Mouse (Mus musculus) heart, adult 2 months (tissue): ENCODE results near the gene Anp32e. TPM values are rescaled to one million over a fixed set of nuclear protein-coding genes. Genes with fewer than 3 reads are reported as not detected.

Experiments
- DNase-seq, 2 experiments: peaks; one replicate each; pipeline ENCODE4 v3.0.0; 2021
- H3K27ac ChIP-seq: fragments of 200-600 bp; 2 replicates; pipeline ENCODE4 v1.8.1; 2022
- H3K27me3 ChIP-seq: fragments of 200-500 bp; 2 replicates; pipeline ENCODE4 v1.6.1; 2012; ENCODE audit warnings: mild to moderate bottlenecking, low read length, inconsistent platforms, mixed read lengths; ENCODE audit not compliant: control insufficient read depth, insufficient read depth
- H3K36me3 ChIP-seq: fragments of 200-500 bp; 2 replicates; pipeline ENCODE4 v1.6.1; 2012; ENCODE audit warnings: low read length, inconsistent platforms; ENCODE audit not compliant: control insufficient read depth, insufficient read depth
- H3K4me1 ChIP-seq: fragments of 200-500 bp; 2 replicates; pipeline ENCODE4 v1.6.1; 2011; ENCODE audit warnings: low read length; ENCODE audit not compliant: control insufficient read depth, insufficient read depth
- H3K4me3 ChIP-seq: fragments of 200-600 bp; 2 replicates; pipeline ENCODE4 v1.8.1; 2022
- H3K79me2 ChIP-seq: fragments of 200-500 bp; replicated peaks from 2 replicates; pipeline ENCODE4 v1.6.1; 2012; ENCODE audit warnings: mild to moderate bottlenecking, inconsistent platforms, low read length, moderate library complexity, mixed read lengths; ENCODE audit not compliant: control insufficient read depth, insufficient read depth
- H3K9ac ChIP-seq: fragments of 200-500 bp; 2 replicates; pipeline ENCODE4 v1.6.1; 2012; ENCODE audit warnings: low read depth, mild to moderate bottlenecking, control low read depth, inconsistent platforms, low read length, mixed read lengths
- CTCF ChIP-seq: fragments of 200-600 bp; IDR thresholded peaks from 2 replicates; pipeline ENCODE4 v1.8.1; 2022; ENCODE audit warnings: antibody characterized with exemption, mild to moderate bottlenecking, moderate library complexity
- EP300 ChIP-seq: fragments of 200-500 bp; IDR thresholded peaks from 2 replicates; pipeline ENCODE4 v1.6.1; 2011; ENCODE audit warnings: low read depth, low read length, control low read depth; ENCODE audit not compliant: insufficient read depth
- POLR2A ChIP-seq: fragments of 200-500 bp; IDR thresholded peaks from 2 replicates; pipeline ENCODE4 v1.6.1; 2011; ENCODE audit warnings: mild to moderate bottlenecking, low read depth, low read length, control low read depth; ENCODE audit not compliant: insufficient read depth
- WGBS: fragments of 180-500 bp; shearing (Covaris S2); methylation state at CpG from one replicate; pipeline ENCODE4 v1.1.7; 2018; 5-methylcytosine and 5-hydroxymethylcytosine counted together
- intact Hi-C: fragments of 180-260 bp; cut with DNase I; formaldehyde crosslinking; loops from one replicate; pipeline ENCODE4 v1.15.1; 2025
- polyA plus RNA-seq: library from polyadenylated mRNA; depleted of rRNA; stranded (reverse); fragments of >200 nt; gene quantifications from 2 replicates; pipeline ENCODE4 v1.2.3, GENCODE M21; 2012
- total RNA-seq, 2 experiments: library from RNA; stranded (reverse); gene quantifications; 2 replicates each; pipeline ENCODE4 v1.2.3; 2021

Gene Anp32e
- total and polyA plus RNA-seq, 3 experiments, result 15.5 to 90.9 (median 83.0) TPM

DNA sequence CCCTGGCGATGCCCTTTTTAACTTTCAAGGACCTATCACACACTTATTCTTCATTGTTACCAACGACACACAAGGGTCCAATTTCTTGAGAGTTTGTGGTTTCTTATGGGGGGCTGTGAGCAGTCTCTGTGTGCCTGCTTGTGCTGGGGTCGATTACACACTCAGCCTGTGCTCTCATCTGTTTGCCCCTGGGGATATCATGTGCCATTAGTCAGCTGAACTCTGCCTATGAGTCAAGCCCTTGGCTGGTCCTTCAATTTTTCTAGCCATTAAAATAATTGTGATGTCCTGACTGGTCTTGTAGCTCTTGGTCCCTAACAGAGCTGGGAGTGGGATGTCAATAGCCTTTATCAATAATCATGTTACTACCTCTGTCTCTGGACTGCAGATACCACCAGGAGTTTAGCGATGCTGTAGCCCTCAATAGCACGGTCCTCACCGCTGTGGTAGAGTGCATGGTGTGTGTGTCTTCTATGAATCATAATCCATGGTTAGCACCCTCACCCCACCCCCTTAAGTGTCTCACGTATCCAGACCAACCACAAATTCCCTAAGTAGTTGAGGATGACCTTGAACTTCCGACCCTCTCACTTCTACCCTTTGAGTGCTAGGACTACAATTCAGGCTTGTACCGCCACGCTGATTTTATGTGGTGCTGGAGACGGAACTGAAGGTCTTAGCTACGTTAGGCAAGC, 51.4 kb downstream of the Anp32e start:
- TF ChIP-seq EP300 (no peak), POLR2A (no peak), CTCF (no peak)
- no peak overlapping the region for H3K9ac ChIP-seq
- H3K4me3 ChIP-seq, result no peak overlapping the region
- no peaks in the 10 kb centered on the region for H3K36me3 ChIP-seq
- no peaks in the 10 kb centered on the region for H3K79me2 ChIP-seq
- intact Hi-C loops, result no loop called here
- no peaks in the 10 kb centered on the region for H3K27me3 ChIP-seq
- peaks cover 9% of the 10 kb centered on the region for H3K4me1 ChIP-seq
- H3K27ac ChIP-seq, result no peak overlapping the region
- 87% methylated on average over 12 of the region's 12 CpGs for WGBS
- no peak for DNase-seq

- Histone ChIP-seq H3K9ac (no peak overlapping the region), H3K79me2 (no peaks in the 10 kb centered on the region), H3K4me3 (no peak overlapping the region), H3K27ac (no peak overlapping the region), H3K4me1 (peaks cover 20% of the 10 kb centered on the region), H3K36me3 (no peaks in the 10 kb centered on the region), H3K27me3 (no peaks in the 10 kb centered on the region)
- intact Hi-C loops, result no loop called here
- WGBS, result 93% methylated on average over 4 of the region's 4 CpGs
- TF ChIP-seq POLR2A, result no peak
- no peak for TF ChIP-seq CTCF
- no peak for TF ChIP-seq EP300
- DNase-seq, result no peak
Measured at GRCm38 (mm10) chr3:95982129-95982528, 53.1 kb downstream of the Anp32e start.

GRCm38 (mm10) chr3:95985209-95986000, 56.4 kb downstream of the Anp32e start:
- no peaks in the 10 kb centered on the region for H3K79me2 ChIP-seq
- peaks cover 3% of the 10 kb centered on the region for H3K36me3 ChIP-seq
- peak overlapping the region; percentile 64 for H3K9ac ChIP-seq
- intact Hi-C loops, result no loop called here
- WGBS, result 8% methylated on average over 12 of the region's 12 CpGs
- H3K27ac ChIP-seq, result peak overlapping the region; percentile 64
- DNase-seq, result peak; percentile 68 to 74
- peaks cover 24% of the 10 kb centered on the region for H3K4me1 ChIP-seq
- peak; percentile 81 for TF ChIP-seq EP300
- no peak for TF ChIP-seq CTCF
- TF ChIP-seq POLR2A, result peak; percentile 92
- no peaks in the 10 kb centered on the region for H3K27me3 ChIP-seq
- peak overlapping the region; percentile 25; the same call in 1 of the 2 replicates for H3K4me3 ChIP-seq

GRCm38 (mm10) chr3:95986001-95986622, 57.1 kb downstream of the Anp32e start:
- H3K36me3 ChIP-seq, result peaks cover 3% of the 10 kb centered on the region
- WGBS, result 9% methylated on average over 21 of the region's 21 CpGs
- intact Hi-C loops, result no loop called here
- H3K79me2 ChIP-seq, result no peaks in the 10 kb centered on the region
- no peaks in the 10 kb centered on the region for H3K27me3 ChIP-seq
- peaks cover 24% of the 10 kb centered on the region for H3K4me1 ChIP-seq
- DNase-seq, result peak in 1 of 2 experiments; percentile 48
- H3K9ac ChIP-seq, result peak overlapping the region; percentile 64
- peak overlapping the region; percentile 64 for H3K27ac ChIP-seq
- peak overlapping the region; percentile 25 for H3K4me3 ChIP-seq
- no peak for TF ChIP-seq CTCF
- TF ChIP-seq POLR2A, result peak; percentile 72

DNA sequence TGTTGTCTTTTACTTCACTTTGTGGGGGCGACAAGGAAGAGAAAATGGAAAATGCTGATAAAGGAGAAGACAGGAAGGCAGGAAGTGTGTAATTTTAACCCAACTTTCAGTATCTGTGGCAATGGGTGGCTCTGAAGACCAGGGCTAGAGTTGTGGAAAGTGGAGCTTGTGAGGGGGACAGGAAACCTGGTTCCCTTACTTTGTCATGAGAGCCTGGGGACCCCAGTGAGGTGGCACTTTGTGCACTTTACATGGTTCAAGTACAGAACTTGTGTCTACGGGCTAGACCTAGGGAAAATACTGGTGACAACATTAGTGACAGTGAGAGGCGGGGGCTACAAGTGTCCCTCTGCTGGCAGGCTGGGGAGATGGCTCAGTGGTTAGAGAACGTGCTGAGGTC, 57.9 kb downstream of the Anp32e start:
- no peak for DNase-seq

More for the DNA sequence above, 57.9 kb downstream of the Anp32e start:
- intact Hi-C loops, result no loop called here
- Histone ChIP-seq H3K9ac (no peak overlapping the region), H3K36me3 (peaks cover 10% of the 10 kb centered on the region), H3K79me2 (no peaks in the 10 kb centered on the region), H3K27me3 (no peaks in the 10 kb centered on the region), H3K4me1 (peaks cover 26% of the 10 kb centered on the region), H3K4me3 (no peak overlapping the region), H3K27ac (peak overlapping the region; percentile 64)
- WGBS, result 62% methylated on average over 4 of the region's 4 CpGs
- TF ChIP-seq CTCF (0 out of 2 replicates have a peak, but pooled peaks have one; percentile 1), EP300 (0 out of 2 replicates have a peak, but pooled peaks have one; percentile 5), POLR2A (no peak)
